Mouse (Mus musculus): ENCODE data around the gene Tmc6. TPM values are rescaled to one million over a fixed set of nuclear protein-coding genes. Genes with fewer than 3 reads are reported as not detected.
"Not testable (repeated sequence)": the region's sequence is repeated elsewhere in the genome, so short reads cannot be mapped to it uniquely, and the experiment has no call there.

Gene Tmc6
- polyA plus RNA-seq, 1 experiment from 2014 or later = 10.5 TPM

- DNase-seq (ENCODE audit: low spot score) = no peak
- Histone ChIP-seq H3K4me1 (peaks cover 15% of the 10 kb centered on the region; the same call in 1 of the 2 replicates), H3K9me3 (replicated peaks) (no peaks in the 10 kb centered on the region), H3K27me3 (ENCODE audit: low read depth, poor library complexity, severe bottlenecking) (no peaks in the 10 kb centered on the region), H3K36me3 (no peaks in the 10 kb centered on the region), H3K4me3 (no peak overlapping the region), H3K27ac (replicated peaks) (no peak overlapping the region)
- 74% methylated on average over 7 of the region's 7 CpGs for WGBS
Measured at GRCm38 (mm10) chr11:117801650-117802049, 19.7 kb upstream of the Tmc6 start.

- no peaks in the 10 kb centered on the region for H3K27me3 ChIP-seq (ENCODE audit: low read depth, poor library complexity, severe bottlenecking)
- H3K9me3 ChIP-seq (replicated peaks) = no peaks in the 10 kb centered on the region
- DNase-seq (ENCODE audit: low spot score) = no peak
- H3K36me3 ChIP-seq = no peaks in the 10 kb centered on the region
- 84% methylated on average over 7 of the region's 7 CpGs for WGBS
- no peak overlapping the region for H3K4me3 ChIP-seq
- H3K27ac ChIP-seq (replicated peaks) = no peak overlapping the region
- H3K4me1 ChIP-seq = peaks cover 23% of the 10 kb centered on the region
Measured at GRCm38 (mm10) chr11:117800038-117800437, 18.0 kb upstream of the Tmc6 start.

GRCm38 (mm10) chr11:117799174-117799573 lies 17.2 kb upstream of the Tmc6 start:
- no peak for DNase-seq (ENCODE audit: low spot score)
- H3K9me3 ChIP-seq (replicated peaks) = no peaks in the 10 kb centered on the region
- H3K36me3 ChIP-seq = no peaks in the 10 kb centered on the region
- H3K27me3 ChIP-seq (ENCODE audit: low read depth, poor library complexity, severe bottlenecking) = no peaks in the 10 kb centered on the region
- WGBS = 83% methylated on average over 5 of the region's 5 CpGs
- peaks cover 23% of the 10 kb centered on the region for H3K4me1 ChIP-seq
- peak overlapping the region; percentile 21 for H3K4me3 ChIP-seq
- H3K27ac ChIP-seq (replicated peaks) = no peak overlapping the region

- DNase-seq (ENCODE audit: low spot score) = no peak
- WGBS = 73% methylated on average over 2 of the region's 2 CpGs
- Histone ChIP-seq H3K36me3 (no peaks in the 10 kb centered on the region), H3K27ac (replicated peaks) (peak overlapping the region; percentile 42; the same call in 1 of the 2 replicates), H3K9me3 (replicated peaks) (no peaks in the 10 kb centered on the region), H3K27me3 (ENCODE audit: low read depth, poor library complexity, severe bottlenecking) (peaks cover 4% of the 10 kb centered on the region), H3K4me1 (peaks cover 25% of the 10 kb centered on the region), H3K4me3 (peak overlapping the region; percentile 21; the same call in 1 of the 2 replicates)
Measured at GRCm38 (mm10) chr11:117798160-117798541, 16.2 kb upstream of the Tmc6 start.

- no peak for DNase-seq (ENCODE audit: low spot score)
- peaks cover 8% of the 10 kb centered on the region for H3K27me3 ChIP-seq (ENCODE audit: low read depth, poor library complexity, severe bottlenecking)
- peaks cover 26% of the 10 kb centered on the region for H3K4me1 ChIP-seq
- H3K9me3 ChIP-seq (replicated peaks) = no peaks in the 10 kb centered on the region
- peak within 1 kb of the TSS; percentile 21 for H3K4me3 ChIP-seq
- 66% methylated on average over 9 of the region's 9 CpGs for WGBS
- peak within 1 kb of the TSS; percentile 42 for H3K27ac ChIP-seq (replicated peaks)
- no peaks in the 10 kb centered on the region for H3K36me3 ChIP-seq
Measured at GRCm38 (mm10) chr11:117797511-117798159, 15.6 kb upstream of the Tmc6 start, which contains the start of gene 6030468B19Rik. TSS of gene 6030468B19Rik (plus strand) at chr11:117797660.

- WGBS = 47% methylated on average over 5 of the region's 5 CpGs
- H3K9me3 ChIP-seq (replicated peaks) = no peaks in the 10 kb centered on the region
Measured at GRCm38 (mm10) chr11:117796954-117797353, 15.0 kb upstream of the Tmc6 start.

GRCm38 (mm10) chr11:117794035-117794551 lies 12.1 kb upstream of the Tmc6 start:
- WGBS = 66% methylated on average over 4 of the region's 4 CpGs
- Histone ChIP-seq H3K36me3 (no peaks in the 10 kb centered on the region), H3K27ac (replicated peaks) (no peak overlapping the region), H3K4me3 (no peak overlapping the region), H3K9me3 (replicated peaks) (no peaks in the 10 kb centered on the region), H3K27me3 (ENCODE audit: low read depth, poor library complexity, severe bottlenecking) (peaks cover 40% of the 10 kb centered on the region), H3K4me1 (peaks cover 48% of the 10 kb centered on the region)
- DNase-seq (ENCODE audit: low spot score) = no peak

More at GRCm38 (mm10) chr11:117796954-117797353, 15.0 kb upstream of the Tmc6 start:
- H3K27me3 ChIP-seq (ENCODE audit: low read depth, poor library complexity, severe bottlenecking) = peaks cover 15% of the 10 kb centered on the region
- no peak for DNase-seq (ENCODE audit: low spot score)
- peaks cover 33% of the 10 kb centered on the region for H3K4me1 ChIP-seq
- H3K36me3 ChIP-seq = no peaks in the 10 kb centered on the region
- no peak overlapping the region; the same call in 1 of the 2 replicates for H3K27ac ChIP-seq (replicated peaks)
- H3K4me3 ChIP-seq = no peak overlapping the region

GRCm38 (mm10) chr11:117792281-117792888 lies 10.4 kb upstream of the Tmc6 start:
- Histone ChIP-seq H3K4me1 (peaks cover 37% of the 10 kb centered on the region), H3K4me3 (peak overlapping the region; percentile 32), H3K27ac (replicated peaks) (0 out of 2 replicates have a peak overlapping the region, but pooled peaks have one; percentile 28), H3K9me3 (replicated peaks) (no peaks in the 10 kb centered on the region), H3K36me3 (no peaks in the 10 kb centered on the region), H3K27me3 (ENCODE audit: low read depth, poor library complexity, severe bottlenecking) (peaks cover 40% of the 10 kb centered on the region)
- DNase-seq (ENCODE audit: low spot score) = no peak
- 6% methylated on average over 22 of the region's 22 CpGs for WGBS

GRCm38 (mm10) chr11:117791441-117791761 lies 9.4 kb upstream of the Tmc6 start:
- Histone ChIP-seq H3K27ac (replicated peaks) (no peak overlapping the region), H3K36me3 (no peaks in the 10 kb centered on the region), H3K4me1 (peaks cover 35% of the 10 kb centered on the region), H3K4me3 (no peak overlapping the region), H3K27me3 (ENCODE audit: low read depth, poor library complexity, severe bottlenecking) (peaks cover 45% of the 10 kb centered on the region), H3K9me3 (replicated peaks) (no peaks in the 10 kb centered on the region)
- no peak for DNase-seq (ENCODE audit: low spot score)
- WGBS = 87% methylated on average over 9 of the region's 9 CpGs

- 31% methylated on average over 23 of the region's 23 CpGs for WGBS
- H3K27ac ChIP-seq (replicated peaks) = no peak overlapping the region
- peaks cover 46% of the 10 kb centered on the region for H3K27me3 ChIP-seq (ENCODE audit: low read depth, poor library complexity, severe bottlenecking)
- H3K4me3 ChIP-seq = peak overlapping the region; percentile 35
- peaks cover 32% of the 10 kb centered on the region for H3K4me1 ChIP-seq
- no peaks in the 10 kb centered on the region for H3K36me3 ChIP-seq
- DNase-seq (ENCODE audit: low spot score) = no peak
- H3K9me3 ChIP-seq (replicated peaks) = no peaks in the 10 kb centered on the region
Measured at GRCm38 (mm10) chr11:117790703-117791440, 8.9 kb upstream of the Tmc6 start.

- Histone ChIP-seq H3K4me1 (peaks cover 31% of the 10 kb centered on the region), H3K27me3 (ENCODE audit: low read depth, poor library complexity, severe bottlenecking) (peaks cover 52% of the 10 kb centered on the region), H3K9me3 (replicated peaks) (no peaks in the 10 kb centered on the region), H3K27ac (replicated peaks) (no peak overlapping the region), H3K4me3 (peak overlapping the region; percentile 35), H3K36me3 (no peaks in the 10 kb centered on the region)
- peak; percentile 77 for DNase-seq (ENCODE audit: low spot score)
- WGBS = 7% methylated on average over 14 of the region's 14 CpGs
Measured at GRCm38 (mm10) chr11:117790286-117790685, 8.3 kb upstream of the Tmc6 start.

- Histone ChIP-seq H3K27me3 (ENCODE audit: low read depth, poor library complexity, severe bottlenecking) (peaks cover 69% of the 10 kb centered on the region), H3K4me1 (peaks cover 32% of the 10 kb centered on the region)
- not testable (repeated sequence) for H3K27ac ChIP-seq (replicated peaks); H3K36me3 ChIP-seq; H3K9me3 ChIP-seq (replicated peaks); H3K4me3 ChIP-seq; DNase-seq (ENCODE audit: low spot score)
- WGBS = 84% methylated on average over 7 of the region's 7 CpGs
Measured at GRCm38 (mm10) chr11:117788481-117788880, 6.5 kb upstream of the Tmc6 start.

Measured in midbrain, embryonic 10.5 days (tissue).